18 mouse cellular contexts compared by ENCODE assay signal in genomic region chr6:87499791-87500190, GRCm38 (mm10). TPM values are rescaled to one million over a fixed set of nuclear protein-coding genes. Genes with fewer than 3 reads are reported as not detected.
DNase-seq lines count a peak whose midpoint lies in the region; ATAC-seq and TF ChIP-seq lines count a peak whose summit lies in the region.
"Had no signal": no experiment of that assay in that cellular context is flagged by ENCODE, and none has a peak within 500 bp of the region (broad histone marks: within the 10 kb centered on the region; RNA-seq: fewer than 3 reads in every experiment).

No protein-coding gene starts in this region.

- no peak overlapping the region for H3K27ac ChIP-seq in lung, postnatal 0 days (ENCODE audit: low read length)
- no peak overlapping the region for H3K27ac ChIP-seq in left cerebral cortex, adult 2 months
- H3K27ac ChIP-seq: embryonic facial prominence, embryonic 13.5 days; heart, embryonic 10.5 days; hindbrain, embryonic 14.5 days; intestine, embryonic 15.5 days; neural tube, embryonic 12.5 days had no signal

- no peaks in the 10 kb centered on the region for H3K9me3 ChIP-seq in lung, postnatal 0 days (ENCODE audit: low read length)
- H3K9me3 ChIP-seq: embryonic facial prominence, embryonic 13.5 days; heart, embryonic 10.5 days; intestine, embryonic 15.5 days; neural tube, embryonic 12.5 days had no signal

- no peak overlapping the region for H3K4me2 ChIP-seq in lung, postnatal 0 days (replicated peaks; ENCODE audit: low read depth, low read length)
- H3K4me2 ChIP-seq: embryonic facial prominence, embryonic 13.5 days; hindbrain, embryonic 14.5 days; intestine, embryonic 15.5 days; neural tube, embryonic 12.5 days had no signal

- no peak overlapping the region for H3K4me3 ChIP-seq in lung, postnatal 0 days (ENCODE audit: low read depth, low read length)
- no peak overlapping the region for H3K4me3 ChIP-seq in left cerebral cortex, adult 2 months
- H3K4me3 ChIP-seq: embryonic facial prominence, embryonic 13.5 days; heart, embryonic 10.5 days; intestine, embryonic 15.5 days; neural tube, embryonic 12.5 days had no signal

- DNase-seq in CD4-positive, CD25-positive, alpha-beta regulatory T cell, adult 2 months (ENCODE audit: low read depth, low spot score), result peak; percentile 26
- DNase-seq in lung, postnatal 0 days (ENCODE audit: low spot score), result peak; percentile 10
- DNase-seq in lung, postnatal 14 days, result no peak
- peak; percentile 44 to 51 for DNase-seq in B cell, adult 2 months
- no peak for DNase-seq in left cerebral cortex, adult 2 months (ENCODE audit: extremely low spot score in 1 of 2, low spot score in 2 of 2)
- no peak for DNase-seq in ovary, postnatal 10 days (ENCODE audit: low spot score)
- DNase-seq: adrenal gland, postnatal 36 days; cerebellum, adult 9-10 months; gastrocnemius, postnatal 25 days; heart, postnatal 14 days; thymus, postnatal 14 days had no signal

- H3K36me3 ChIP-seq in lung, postnatal 0 days (ENCODE audit: insufficient read depth, low read length), result no peaks in the 10 kb centered on the region
- H3K36me3 ChIP-seq: embryonic facial prominence, embryonic 13.5 days; heart, embryonic 10.5 days; intestine, embryonic 15.5 days; neural tube, embryonic 12.5 days had no signal

- TF ChIP-seq CTCF in lung, postnatal 0 days (IDR thresholded peaks at IDR 0.05), result no peak
- TF ChIP-seq CTCF in left cerebral cortex, adult 2 months (IDR thresholded peaks at IDR 0.05), result no peak

- no peak overlapping the region for H3K9ac ChIP-seq in lung, postnatal 0 days (replicated peaks; ENCODE audit: low read depth)
- H3K9ac ChIP-seq: embryonic facial prominence, embryonic 13.5 days; hindbrain, embryonic 14.5 days; intestine, embryonic 15.5 days; neural tube, embryonic 12.5 days had no signal

- 39% methylated on average over 6 of the region's 6 CpGs for WGBS in lung, postnatal 0 days

- H3K27me3 ChIP-seq in lung, postnatal 0 days (replicated peaks; ENCODE audit: insufficient read depth, low read length), result no peaks in the 10 kb centered on the region
- H3K27me3 ChIP-seq: embryonic facial prominence, embryonic 13.5 days; intestine, embryonic 15.5 days; neural tube, embryonic 12.5 days had no signal

- intact Hi-C loops in left cerebral cortex, adult 2 months (cut with DNase I), result no loop called here

- no peak for ATAC-seq in CD4-positive, CD25-positive, alpha-beta regulatory T cell, adult 4 months
- ATAC-seq in lung, postnatal 0 days, result no peak
- ATAC-seq in megakaryocyte, adult 5-6 weeks (ENCODE audit: poor library complexity, severe bottlenecking), result peak; percentile 18; the same call in 1 of the 2 replicates
- ATAC-seq: intestine, embryonic 15.5 days had no signal

- no peak for TF ChIP-seq EP300 in lung, postnatal 0 days (IDR thresholded peaks at IDR 0.05)

- no peaks in the 10 kb centered on the region; the same call in 1 of the 2 replicates for H3K4me1 ChIP-seq in lung, postnatal 0 days (ENCODE audit: insufficient read depth, low read depth, low read length)
- H3K4me1 ChIP-seq: intestine, embryonic 15.5 days; neural tube, embryonic 12.5 days had no signal

RNA-seq across cellular contexts. Expression of gene Arhgap25, which starts 33.3 kb away (rescaled TPM):
- polyA plus RNA-seq in CD4-positive, CD25-positive, alpha-beta regulatory T cell, adult 4 months (2017; shearing (Covaris generic)), result 100 to 1,000 TPM; 109 to 197 TPM
- polyA plus RNA-seq in lung, postnatal 0 days (2015; fragmentation: Nextera tagmentation; extraction: Ambion mirVana), result 9.9 and 10.2 TPM in 2 replicates
- total RNA-seq in megakaryocyte, adult 5-6 weeks (2015), result 27.9 and 35.5 TPM in 2 replicates
- 74.4 TPM in 2 replicates for total RNA-seq in megakaryocyte, adult 5-6 weeks (2017)
- total RNA-seq in left cerebral cortex, adult 2 months (2021), result 1 to 10 TPM; 8.5 to 9.6 TPM

Comparison
In these comparisons a context has a peak if more than half of its experiments do, and no peak if none do; other contexts are left out.
1. DNase-seq: peak in CD4-positive, CD25-positive, alpha-beta regulatory T cell, adult 2 months (single experiment), lung, postnatal 0 days (single experiment) and B cell, adult 2 months (2 of 2); none in lung, postnatal 14 days (single experiment), left cerebral cortex, adult 2 months (0 of 2) and ovary, postnatal 10 days (single experiment).